Mouse (Mus musculus): Measurements from ENCODE around the gene St6galnac5.

DNA sequence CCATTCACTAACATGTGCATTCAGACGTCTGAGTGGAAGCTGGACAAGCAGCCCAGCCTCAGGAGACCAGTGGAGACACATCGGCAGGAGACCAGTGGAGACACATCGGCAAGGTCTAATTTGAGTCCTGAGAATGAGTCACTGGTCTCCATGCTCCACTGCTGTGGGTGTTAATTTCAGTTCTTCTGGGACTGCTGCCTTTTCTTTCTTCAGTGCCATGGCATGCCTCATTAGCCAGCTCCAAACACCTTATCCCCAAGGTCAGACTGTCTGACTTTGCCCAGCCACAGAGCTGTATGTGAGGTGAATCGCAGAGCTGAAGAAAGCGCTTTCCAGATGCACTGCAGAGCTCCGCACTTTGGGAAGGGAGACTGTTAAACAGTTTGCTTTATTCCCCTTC lies 140.8 kb downstream of the St6galnac5 start:
- TF ChIP-seq POLR2A (IDR thresholded peaks at IDR 0.05; ENCODE audit: insufficient read length, low read depth) (no peak), REST (IDR thresholded peaks at IDR 0.05; ENCODE audit: insufficient read depth, insufficient read length) (no peak), TCF12 (IDR thresholded peaks at IDR 0.05; ENCODE audit: insufficient read depth, poor library complexity, severe bottlenecking) (no peak), USF1 (IDR thresholded peaks at IDR 0.05; ENCODE audit: low read depth) (no peak), MAX (IDR thresholded peaks at IDR 0.05; ENCODE audit: low read depth) (no peak), TCF3 (IDR thresholded peaks at IDR 0.05; ENCODE audit: insufficient read length, low read depth) (no peak)

All from myocyte (in vitro differentiated cells).